9 mouse cellular contexts compared by ENCODE assay signal in genomic region chr3:52196936-52197246, GRCm38 (mm10).
DNase-seq lines count a peak whose midpoint lies in the region; ATAC-seq and TF ChIP-seq lines count a peak whose summit lies in the region.
"Had no signal": no experiment of that assay in that cellular context is flagged by ENCODE, and none has a peak within 500 bp of the region (broad histone marks: within the 10 kb centered on the region; RNA-seq: fewer than 3 reads in every experiment).

No protein-coding gene starts in this region.

- ATAC-seq in intestine, embryonic 15.5 days, result no peak
- no peak for ATAC-seq in intestine, embryonic 16.5 days
- no peak for ATAC-seq in embryonic facial prominence, embryonic 12.5 days (ENCODE audit: insufficient number of reproducible peaks, insufficient read depth, low FRiP score, low TSS enrichment)
- ATAC-seq in hindbrain, embryonic 12.5 days (ENCODE audit: low FRiP score), result no peak
- peak; percentile 18; the same call in 1 of the 2 replicates for ATAC-seq in midbrain, postnatal 0 days (ENCODE audit: low FRiP score)

- H3K36me3 ChIP-seq in intestine, embryonic 15.5 days, result no peaks in the 10 kb centered on the region
- H3K36me3 ChIP-seq in intestine, embryonic 16.5 days (ENCODE audit: control insufficient read depth, insufficient read depth, low read length), result no peaks in the 10 kb centered on the region
- H3K36me3 ChIP-seq in embryonic facial prominence, embryonic 12.5 days, result no peaks in the 10 kb centered on the region
- no peaks in the 10 kb centered on the region for H3K36me3 ChIP-seq in hindbrain, embryonic 12.5 days
- no peaks in the 10 kb centered on the region for H3K36me3 ChIP-seq in midbrain, postnatal 0 days (ENCODE audit: insufficient read depth, low read length)

- H3K4me3 ChIP-seq in intestine, embryonic 15.5 days (replicated peaks), result no peak overlapping the region
- H3K4me3 ChIP-seq in intestine, embryonic 16.5 days (ENCODE audit: low read length), result no peak overlapping the region
- H3K4me3 ChIP-seq in embryonic facial prominence, embryonic 12.5 days, result peak overlapping the region; percentile 32; the same call in 1 of the 2 replicates
- no peak overlapping the region for H3K4me3 ChIP-seq in hindbrain, embryonic 12.5 days
- no peak overlapping the region for H3K4me3 ChIP-seq in midbrain, postnatal 0 days (ENCODE audit: low read depth, low read length)

- no peaks in the 10 kb centered on the region for H3K27me3 ChIP-seq in intestine, embryonic 15.5 days (replicated peaks)
- H3K27me3 ChIP-seq in intestine, embryonic 16.5 days (replicated peaks; ENCODE audit: control insufficient read depth, insufficient read depth, low read length), result no peaks in the 10 kb centered on the region
- no peaks in the 10 kb centered on the region for H3K27me3 ChIP-seq in embryonic facial prominence, embryonic 12.5 days
- H3K27me3 ChIP-seq in hindbrain, embryonic 12.5 days, result no peaks in the 10 kb centered on the region
- H3K27me3 ChIP-seq in midbrain, postnatal 0 days (ENCODE audit: insufficient read depth, low read length), result no peaks in the 10 kb centered on the region

- DNase-seq in midbrain, postnatal 0 days (ENCODE audit: low spot score), result no peak
- DNase-seq in thymus, postnatal 10 days (ENCODE audit: low spot score in 2 of 2), result no peak
- no peak for DNase-seq in adrenal gland, postnatal 4 days (ENCODE audit: low spot score in 2 of 2)
- DNase-seq in spleen, postnatal 10 days (ENCODE audit: low spot score in 2 of 2), result no peak

- H3K9me3 ChIP-seq in intestine, embryonic 15.5 days, result no peaks in the 10 kb centered on the region
- no peaks in the 10 kb centered on the region for H3K9me3 ChIP-seq in intestine, embryonic 16.5 days (ENCODE audit: control insufficient read depth, low read length)
- H3K9me3 ChIP-seq in embryonic facial prominence, embryonic 12.5 days, result no peaks in the 10 kb centered on the region
- no peaks in the 10 kb centered on the region for H3K9me3 ChIP-seq in hindbrain, embryonic 12.5 days (replicated peaks)
- no peaks in the 10 kb centered on the region for H3K9me3 ChIP-seq in midbrain, postnatal 0 days (ENCODE audit: low read length)
- H3K9me3 ChIP-seq: megakaryocyte, embryonic 14.5 days had no signal

- peak overlapping the region; percentile 93; the same call in 1 of the 2 replicates for H3K4me2 ChIP-seq in intestine, embryonic 15.5 days (replicated peaks)
- no peak overlapping the region for H3K4me2 ChIP-seq in intestine, embryonic 16.5 days (ENCODE audit: low read depth, low read length)
- peak overlapping the region; percentile 57; the same call in 1 of the 2 replicates for H3K4me2 ChIP-seq in embryonic facial prominence, embryonic 12.5 days (replicated peaks)
- peak overlapping the region; percentile 72 for H3K4me2 ChIP-seq in hindbrain, embryonic 12.5 days (replicated peaks)
- peak overlapping the region; percentile 92 for H3K4me2 ChIP-seq in midbrain, postnatal 0 days (ENCODE audit: low read depth, low read length, poor library complexity, severe bottlenecking)

- 72% methylated on average over 2 of the region's 2 CpGs for WGBS in intestine, embryonic 15.5 days
- WGBS in intestine, embryonic 16.5 days, result 73% methylated on average over 2 of the region's 2 CpGs
- 68% methylated on average over 2 of the region's 2 CpGs for WGBS in embryonic facial prominence, embryonic 12.5 days
- WGBS in hindbrain, embryonic 12.5 days, result 62% methylated on average over 2 of the region's 2 CpGs
- 47% methylated on average over 2 of the region's 2 CpGs for WGBS in midbrain, postnatal 0 days

- H3K4me1 ChIP-seq in intestine, embryonic 15.5 days (replicated peaks), result peaks cover 9% of the 10 kb centered on the region
- H3K4me1 ChIP-seq in intestine, embryonic 16.5 days (ENCODE audit: control insufficient read depth, insufficient read depth, low read length), result peaks cover 17% of the 10 kb centered on the region
- peaks cover 21% of the 10 kb centered on the region; the same call in 1 of the 2 replicates for H3K4me1 ChIP-seq in embryonic facial prominence, embryonic 12.5 days
- peaks cover 16% of the 10 kb centered on the region for H3K4me1 ChIP-seq in hindbrain, embryonic 12.5 days
- H3K4me1 ChIP-seq in midbrain, postnatal 0 days (ENCODE audit: insufficient read depth, low read length), result peaks cover 6% of the 10 kb centered on the region

- H3K27ac ChIP-seq in intestine, embryonic 15.5 days, result no peak overlapping the region
- H3K27ac ChIP-seq in intestine, embryonic 16.5 days (ENCODE audit: low read length), result no peak overlapping the region
- H3K27ac ChIP-seq in embryonic facial prominence, embryonic 12.5 days, result 0 out of 2 replicates have a peak overlapping the region, but pooled peaks have one; percentile 0
- peak overlapping the region; percentile 88 for H3K27ac ChIP-seq in hindbrain, embryonic 12.5 days
- peak overlapping the region; percentile 79 for H3K27ac ChIP-seq in midbrain, postnatal 0 days (ENCODE audit: low read depth, low read length)

- no peak for TF ChIP-seq CTCF in midbrain, postnatal 0 days (IDR thresholded peaks at IDR 0.05)

- no peak overlapping the region for H3K9ac ChIP-seq in intestine, embryonic 15.5 days
- H3K9ac ChIP-seq in intestine, embryonic 16.5 days (ENCODE audit: low read depth, low read length), result no peak overlapping the region
- peak overlapping the region; percentile 24; the same call in 1 of the 2 replicates for H3K9ac ChIP-seq in embryonic facial prominence, embryonic 12.5 days
- peak overlapping the region; percentile 74; the same call in 1 of the 2 replicates for H3K9ac ChIP-seq in hindbrain, embryonic 12.5 days
- H3K9ac ChIP-seq in midbrain, postnatal 0 days (replicated peaks; ENCODE audit: low read length, poor library complexity, severe bottlenecking), result peak overlapping the region; percentile 72

Comparison
In these comparisons a context has a peak if more than half of its experiments do, and no peak if none do; other contexts are left out.
1. H3K27ac ChIP-seq: peak in embryonic facial prominence, embryonic 12.5 days (single experiment), hindbrain, embryonic 12.5 days (single experiment) and midbrain, postnatal 0 days (single experiment); none in intestine, embryonic 15.5 days (single experiment) and intestine, embryonic 16.5 days (single experiment).
2. H3K9ac ChIP-seq: peak in embryonic facial prominence, embryonic 12.5 days (single experiment), hindbrain, embryonic 12.5 days (single experiment) and midbrain, postnatal 0 days (single experiment); none in intestine, embryonic 15.5 days (single experiment) and intestine, embryonic 16.5 days (single experiment).